Mouse (Mus musculus) embryo, embryonic 11 days (tissue): ENCODE results near the gene Zfp839.

Source experiments
- DNase-seq: peaks from one replicate; pipeline ENCODE4 v3.0.0-alpha.2; 2015

Zfp839 gene

GRCm38 (mm10) chr12:110888106-110888505 lies 38.1 kb downstream of the Zfp839 start:
- no peak for DNase-seq

GRCm38 (mm10) chr12:110888606-110889005 lies 38.6 kb downstream of the Zfp839 start:
- no peak for DNase-seq

- peak; percentile 100 for DNase-seq
These were observed 39.3 kb downstream of the Zfp839 start, which contains the start of the genes Cinp and Tecpr2 for GRCm38 (mm10) chr12:110889036-110890020. Cinp (minus strand) TSS chr12:110889145. Tecpr2 (plus strand) TSS chr12:110889264.

GRCm38 (mm10) chr12:110891887-110892286 lies 41.8 kb downstream of the Zfp839 start:
- no peak for DNase-seq

- DNase-seq = no peak
These were observed 52.1 kb downstream of the Zfp839 start for GRCm38 (mm10) chr12:110902106-110902505.

GRCm38 (mm10) chr12:110903536-110903935 lies 53.5 kb downstream of the Zfp839 start:
- DNase-seq = no peak

- DNase-seq = no peak
These were observed 57.8 kb downstream of the Zfp839 start for GRCm38 (mm10) chr12:110907845-110908244.

GRCm38 (mm10) chr12:110909962-110910361 lies 59.9 kb downstream of the Zfp839 start:
- no peak for DNase-seq

- DNase-seq = no peak
These were observed 65.7 kb downstream of the Zfp839 start for GRCm38 (mm10) chr12:110915761-110916160.
